Mouse (Mus musculus) kidney, postnatal 10 days (tissue): ENCODE measurements around the gene Asah2.

Source experiments
- DNase-seq: peaks from one replicate; pipeline ENCODE4 v3.0.0; 2021; ENCODE audit warnings: mixed read lengths

The Asah2 gene

DNA sequence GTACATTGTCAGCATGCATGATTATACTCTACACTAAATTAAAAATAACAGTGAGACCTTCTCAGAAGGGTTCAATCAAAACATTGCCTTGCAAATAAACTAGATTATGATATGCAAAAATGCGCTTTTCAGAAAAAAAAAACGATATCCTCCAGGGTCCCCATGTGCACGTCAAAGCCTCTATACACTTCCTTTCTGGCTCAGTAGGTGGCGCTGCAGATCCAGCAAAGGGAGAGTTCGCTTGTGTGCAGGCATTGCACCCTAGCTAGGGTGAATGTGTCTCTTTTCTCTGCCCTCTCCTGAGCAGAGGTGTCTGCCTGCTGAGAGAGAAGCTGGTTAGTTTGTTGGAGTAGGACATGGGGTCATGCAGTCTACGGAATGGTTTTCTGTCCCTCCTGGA, 136.0 kb downstream of the Asah2 start:
- DNase-seq: peak; percentile 91

DNA sequence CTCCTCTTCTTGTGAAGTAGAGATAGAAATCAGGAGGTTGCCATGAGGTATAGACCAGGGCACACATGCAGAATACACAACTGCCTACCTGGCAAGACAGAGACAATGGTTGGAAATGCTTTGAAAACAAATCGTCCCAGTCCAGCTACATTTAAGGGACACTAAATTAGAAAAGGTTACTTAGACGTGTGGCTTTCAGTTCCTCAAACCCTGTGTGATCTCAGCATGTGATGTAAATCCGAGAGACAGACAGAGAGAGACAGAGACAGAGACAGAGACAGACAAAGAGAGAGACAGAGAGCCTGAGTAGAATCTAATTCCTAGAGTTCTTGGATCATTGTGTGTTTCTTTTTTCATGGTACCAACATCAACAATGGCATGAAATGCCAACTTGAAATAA, 136.6 kb downstream of the Asah2 start:
- DNase-seq: no peak

DNA sequence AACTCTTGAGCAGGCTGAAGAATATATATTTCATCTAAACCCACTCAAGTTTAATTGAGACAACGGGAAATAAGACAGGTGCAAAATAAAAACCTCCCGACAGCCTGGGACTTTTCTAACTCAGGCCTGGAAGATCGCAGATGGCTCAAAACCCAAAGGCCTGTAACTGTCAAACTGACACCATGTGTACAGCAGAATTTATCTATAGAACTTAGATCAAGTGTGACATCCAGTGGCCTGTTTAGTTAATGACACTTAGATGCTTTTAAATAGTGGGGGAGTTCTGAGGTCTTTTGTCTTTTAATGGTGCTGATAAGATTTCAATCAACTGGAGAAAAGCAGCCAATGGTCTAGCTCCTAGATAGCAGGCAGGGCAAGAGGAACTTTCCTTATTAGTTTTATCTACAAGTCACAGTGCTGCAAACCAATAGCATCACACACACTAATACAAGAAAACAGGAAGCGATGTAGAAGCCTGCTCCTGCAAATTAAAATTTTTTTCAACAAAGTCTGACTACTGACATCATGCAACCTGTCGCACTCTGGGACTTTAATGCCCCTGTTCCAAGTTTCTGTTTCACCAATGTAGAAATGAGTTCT, 140.0 kb downstream of the Asah2 start:
- DNase-seq: no peak

DNA sequence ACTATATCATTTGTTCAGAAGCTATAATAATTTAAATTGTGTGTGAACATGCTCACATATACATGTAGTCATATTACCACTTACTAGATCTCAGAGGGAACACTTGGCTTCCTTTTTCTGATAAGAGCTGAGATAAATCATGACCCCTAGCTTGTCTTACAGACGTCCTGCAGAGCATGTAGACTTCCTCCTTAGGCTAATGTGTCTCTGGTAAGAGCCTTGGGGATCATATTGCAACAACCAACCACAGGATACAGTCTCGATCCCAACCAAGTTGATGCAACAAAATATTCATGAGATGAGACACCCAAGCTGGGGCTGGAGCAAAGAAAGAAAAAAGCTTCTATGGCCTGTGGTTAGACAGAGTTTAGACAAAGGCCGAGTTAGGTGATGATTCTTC, 144.9 kb downstream of the Asah2 start:
- no peak for DNase-seq

DNA sequence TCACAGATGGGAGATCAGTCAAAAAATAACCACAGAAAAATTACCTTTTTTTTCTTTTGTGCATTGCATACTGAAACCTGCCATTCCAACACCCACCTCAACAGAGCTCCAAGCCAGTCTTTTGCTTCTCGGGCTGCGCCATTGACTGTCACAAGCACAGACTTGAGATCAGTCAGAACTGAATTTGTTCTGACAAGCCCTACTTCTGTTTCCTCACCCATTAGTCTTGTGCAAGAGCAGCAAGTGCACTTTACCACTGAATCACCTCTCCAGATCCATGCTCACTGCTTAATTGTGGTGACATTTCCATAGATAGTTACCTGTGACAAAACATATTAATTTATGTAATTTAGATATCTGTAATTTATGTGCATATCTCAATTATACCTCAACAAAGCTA, 147.6 kb downstream of the Asah2 start:
- no peak for DNase-seq

DNA sequence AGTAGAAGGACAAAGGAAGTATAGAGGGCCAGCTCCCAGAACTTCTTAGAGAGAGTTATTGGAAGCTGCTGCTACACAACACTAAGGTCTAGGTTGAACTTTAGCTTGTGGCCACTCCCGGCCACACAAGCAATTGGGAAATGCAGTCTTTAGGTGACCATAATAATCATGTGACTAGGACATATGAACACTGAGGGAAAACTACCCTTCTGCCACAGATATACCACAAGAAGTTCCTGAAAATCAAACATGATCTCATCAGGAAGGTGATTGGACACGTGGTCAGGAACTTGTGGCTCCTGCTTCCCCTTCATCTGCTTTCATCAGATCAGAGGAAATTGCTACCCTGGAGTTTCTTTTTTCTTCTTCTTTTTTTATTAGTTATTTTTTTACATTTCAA, 151.7 kb downstream of the Asah2 start:
- DNase-seq: no peak

DNA sequence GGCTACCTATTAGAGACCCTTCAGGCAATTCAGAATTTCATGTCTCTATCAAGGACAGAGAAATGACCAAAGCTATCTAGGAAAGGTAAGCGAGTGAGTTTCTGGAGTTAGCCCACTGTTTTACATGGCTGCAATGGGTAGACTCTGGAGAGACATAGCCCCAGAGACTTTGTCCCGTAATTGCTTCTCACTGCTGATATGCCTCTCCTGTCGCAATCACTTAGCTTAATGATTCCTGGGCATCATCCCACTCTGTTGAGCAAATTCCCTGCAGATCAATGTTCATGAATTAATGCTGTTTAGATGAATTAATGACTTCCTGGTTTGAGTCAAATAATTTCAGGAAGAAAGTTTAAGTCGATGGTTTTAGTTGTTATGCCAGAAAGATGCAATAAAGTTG, 153.3 kb downstream of the Asah2 start:
- DNase-seq: no peak

DNA sequence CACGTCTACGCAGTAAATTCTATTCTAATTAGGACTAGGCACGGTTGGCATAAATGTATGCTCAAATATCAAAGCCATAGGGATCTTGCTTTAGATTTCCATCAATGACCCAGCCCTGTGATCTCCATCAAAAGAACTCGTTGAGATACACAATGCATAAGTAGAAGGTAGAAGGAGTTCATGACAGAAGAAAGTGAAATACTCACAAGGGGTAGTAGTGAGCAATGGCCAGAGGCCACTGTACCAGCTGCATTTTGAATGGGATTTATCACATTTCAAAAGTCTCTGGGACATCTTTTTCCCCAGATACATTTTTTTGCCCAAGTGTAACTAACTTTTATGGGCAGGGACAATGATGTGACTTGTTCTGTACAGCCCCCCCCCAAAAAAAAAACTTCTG, 153.7 kb downstream of the Asah2 start:
- DNase-seq: no peak

DNA sequence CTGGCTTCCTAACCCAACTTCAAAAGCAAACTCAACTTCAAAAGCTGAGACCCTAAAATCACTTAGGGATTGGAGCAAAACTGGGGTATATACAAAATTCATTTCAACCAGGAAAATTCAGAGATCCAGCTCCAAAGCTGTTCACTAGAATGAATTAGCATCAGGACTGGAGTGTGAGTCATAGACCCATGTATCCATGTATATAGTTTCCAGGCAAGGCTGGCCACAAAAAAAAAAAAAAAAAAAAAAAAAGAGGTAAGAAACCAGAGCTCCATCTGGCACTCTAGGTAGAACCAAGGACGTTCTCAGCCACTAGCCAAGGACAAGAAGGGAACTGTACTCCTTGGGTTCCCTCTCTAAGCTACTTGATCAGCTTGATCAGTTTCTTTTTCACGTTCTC, 154.2 kb downstream of the Asah2 start:
- DNase-seq: no peak

DNA sequence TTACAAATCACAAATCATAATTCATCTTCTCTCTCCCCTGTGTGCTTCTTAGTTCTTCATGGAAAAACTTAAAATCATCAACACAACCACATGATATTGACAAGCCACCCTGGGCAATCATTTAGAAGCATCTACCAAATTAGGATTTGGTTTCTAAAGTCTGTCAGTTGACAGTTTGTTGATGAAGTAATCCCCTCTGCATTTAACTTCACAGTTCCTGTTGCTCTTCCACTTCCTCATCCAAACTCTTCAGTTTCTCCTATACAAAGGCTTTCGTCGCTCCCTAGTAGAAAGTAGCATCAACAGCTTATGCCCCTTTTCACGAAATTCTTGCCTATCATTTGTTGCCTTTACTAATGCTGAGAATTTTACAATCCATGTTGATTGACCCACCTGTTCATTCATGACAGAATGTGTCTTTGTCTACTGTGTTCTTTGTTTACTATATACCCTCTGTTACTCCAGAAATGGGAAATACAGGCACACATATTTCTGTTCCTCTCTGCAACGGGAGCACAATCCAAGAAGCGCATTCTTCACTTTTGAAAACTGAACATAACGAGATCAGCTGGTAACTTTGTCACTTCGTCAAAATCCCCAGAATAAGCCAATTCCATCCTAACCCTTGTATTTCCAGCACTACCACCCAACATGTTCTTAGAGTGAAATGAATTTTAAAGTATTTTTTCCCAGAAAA, 157.1 kb downstream of the Asah2 start:
- no peak for DNase-seq
